Mouse (Mus musculus): ENCODE measurements around the gene Dbn1.

Gene Dbn1

GRCm38 (mm10) chr13:55450511-55450980 lies 37.4 kb downstream of the Dbn1 start:
- no peak for DNase-seq (ENCODE audit: low spot score in 2 of 2)

- peak; percentile 44 to 66 for DNase-seq (ENCODE audit: low spot score in 2 of 2)
Measured at GRCm38 (mm10) chr13:55449679-55450441, 38.1 kb downstream of the Dbn1 start.

DNA sequence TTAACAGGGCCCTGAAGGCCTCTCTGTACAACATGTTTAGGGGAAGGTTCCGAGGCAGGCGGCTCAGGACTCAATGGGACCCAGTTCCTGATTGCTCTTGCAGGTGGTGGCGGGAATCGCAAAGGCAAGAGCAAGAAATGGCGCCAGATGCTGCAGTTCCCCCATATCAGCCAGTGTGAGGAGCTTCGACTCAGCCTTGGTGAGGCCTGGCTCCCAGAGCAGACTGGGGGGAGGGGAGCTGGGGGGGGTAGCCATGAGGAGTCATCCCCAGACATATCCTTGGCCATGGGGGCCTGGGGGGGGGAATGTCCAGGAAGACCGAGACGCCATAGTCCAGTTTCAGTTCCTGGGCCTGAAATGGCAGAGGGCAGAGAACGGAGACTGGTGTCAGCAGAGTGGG lies 38.7 kb downstream of the Dbn1 start:
- no peak for DNase-seq (ENCODE audit: low spot score in 2 of 2)

GRCm38 (mm10) chr13:55448131-55448530 lies 39.8 kb downstream of the Dbn1 start:
- no peak for DNase-seq (ENCODE audit: low spot score in 2 of 2)

DNA sequence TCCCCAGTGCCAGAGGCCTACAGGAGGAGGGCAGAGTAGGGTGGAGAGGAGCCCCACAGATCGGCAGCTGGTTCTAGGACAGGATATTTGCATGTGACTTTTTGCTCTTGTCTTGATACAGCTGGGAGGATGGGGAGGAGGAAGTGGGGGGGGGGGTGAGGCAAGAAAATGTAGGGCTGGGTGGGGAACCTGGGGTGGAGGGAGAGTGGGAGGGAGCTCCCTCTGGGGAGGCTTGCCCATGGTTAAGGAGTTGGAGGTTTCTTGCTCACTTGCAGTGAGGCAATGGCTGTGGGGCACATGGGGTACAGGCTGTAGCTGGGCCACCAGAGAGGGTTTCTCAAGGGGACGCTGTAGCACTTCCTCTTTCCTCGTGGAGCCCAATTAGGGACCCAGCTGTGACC lies 40.4 kb downstream of the Dbn1 start:
- peak in 1 of 2 experiments; percentile 61 for DNase-seq (ENCODE audit: low spot score in 2 of 2)

DNA sequence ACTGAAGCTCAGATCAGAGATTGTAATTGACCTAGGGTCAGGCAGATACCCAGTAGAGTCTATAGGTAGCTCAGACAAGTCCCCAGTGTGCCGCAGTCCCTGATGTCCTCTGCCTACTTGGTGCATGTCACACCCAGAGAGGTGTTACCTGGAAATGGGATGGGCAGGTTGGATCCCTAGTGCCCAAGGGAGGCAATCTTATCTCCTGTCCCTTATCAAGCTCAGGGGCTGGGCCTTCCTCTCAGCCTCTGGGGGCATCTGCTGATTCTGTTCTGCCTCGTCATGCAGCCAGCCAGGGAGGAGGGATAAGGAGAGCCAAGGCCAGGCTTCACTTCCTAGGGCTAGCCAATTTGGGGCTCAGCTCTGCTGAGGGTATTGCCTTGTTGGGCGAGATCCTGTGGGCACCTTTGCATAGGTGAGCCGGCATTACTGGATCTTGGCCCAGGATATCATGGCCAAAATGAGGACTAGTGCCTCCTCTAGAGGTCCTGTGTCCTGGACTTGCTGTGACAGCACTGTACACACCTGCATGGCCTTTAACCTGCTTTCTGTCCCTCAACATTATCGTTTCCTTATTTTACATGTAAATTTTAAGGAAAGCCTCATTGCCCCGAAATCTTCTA lies 41.3 kb downstream of the Dbn1 start:
- no peak for DNase-seq (ENCODE audit: low spot score in 2 of 2)

GRCm38 (mm10) chr13:55445361-55446091 lies 42.4 kb downstream of the Dbn1 start:
- DNase-seq (ENCODE audit: low spot score in 2 of 2) = no peak

GRCm38 (mm10) chr13:55444937-55445315 lies 43.0 kb downstream of the Dbn1 start, which contains the start of gene Grk6:
Grk6 (plus strand) TSS chr13:55445072.
- DNase-seq (ENCODE audit: low spot score in 2 of 2) = peak; percentile 99 to 100

DNA sequence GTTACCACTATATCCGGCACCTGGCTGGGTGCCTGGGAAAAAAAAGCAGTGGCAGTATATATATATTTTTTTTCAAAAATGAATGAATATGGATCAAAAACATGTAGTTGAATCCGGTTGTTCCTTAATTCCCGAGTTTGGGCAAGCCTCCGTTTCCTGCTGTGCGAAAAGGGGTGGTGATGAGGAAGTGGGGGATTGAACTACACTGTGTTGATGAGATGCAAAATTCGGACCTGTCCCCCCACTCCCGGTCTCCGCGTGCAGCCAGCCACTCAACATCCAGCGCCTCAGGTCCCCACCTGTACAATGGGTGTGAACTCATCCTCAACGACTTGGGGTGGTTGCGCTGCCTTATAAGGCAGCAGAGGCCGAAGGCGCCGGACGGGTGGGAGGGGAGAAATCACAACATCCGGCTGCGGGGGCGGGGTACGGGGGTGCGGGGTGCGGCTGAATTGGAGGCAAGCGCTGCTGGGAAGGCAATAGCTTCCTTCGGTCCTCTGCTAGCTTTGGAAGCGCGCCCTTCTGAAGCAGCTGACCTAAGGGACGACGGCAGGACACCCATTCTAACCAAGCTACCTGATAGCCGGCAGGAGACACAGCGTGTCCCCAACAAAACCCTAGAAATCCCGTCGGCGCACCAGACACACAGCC lies 43.5 kb downstream of the Dbn1 start:
- peak in 1 of 2 experiments; percentile 74 for DNase-seq (ENCODE audit: low spot score in 2 of 2)

GRCm38 (mm10) chr13:55443799-55444285 lies 44.1 kb downstream of the Dbn1 start:
- DNase-seq (ENCODE audit: low spot score in 2 of 2) = peak; percentile 64 to 81

DNA sequence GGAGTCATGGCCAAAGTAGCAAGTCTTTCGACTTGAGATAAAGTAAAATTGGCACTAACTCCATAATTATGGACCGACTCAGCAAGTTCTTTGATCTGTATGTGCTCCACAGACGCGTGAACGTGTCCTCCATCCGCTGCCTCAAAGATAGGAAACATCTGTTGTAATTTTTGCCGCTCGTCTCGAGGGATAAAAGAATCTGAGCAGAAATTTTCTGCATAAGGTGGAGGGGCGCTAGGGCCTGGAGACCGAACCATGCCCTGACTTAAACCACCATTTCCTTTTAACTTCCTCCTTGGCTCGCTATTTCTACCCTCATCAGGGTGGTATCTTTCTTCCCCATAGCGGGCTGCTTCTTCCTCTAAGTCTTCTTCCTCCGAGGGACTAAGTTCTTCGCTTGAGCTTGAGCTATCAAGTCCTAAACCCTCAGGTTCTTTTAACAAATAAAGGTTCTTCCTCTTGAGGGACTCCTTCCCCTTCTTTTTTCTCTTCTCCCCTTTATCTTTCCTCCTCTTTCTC lies 50.7 kb downstream of the Dbn1 start:
- DNase-seq (ENCODE audit: low spot score in 2 of 2) = peak in 1 of 2 experiments; percentile 38

DNA sequence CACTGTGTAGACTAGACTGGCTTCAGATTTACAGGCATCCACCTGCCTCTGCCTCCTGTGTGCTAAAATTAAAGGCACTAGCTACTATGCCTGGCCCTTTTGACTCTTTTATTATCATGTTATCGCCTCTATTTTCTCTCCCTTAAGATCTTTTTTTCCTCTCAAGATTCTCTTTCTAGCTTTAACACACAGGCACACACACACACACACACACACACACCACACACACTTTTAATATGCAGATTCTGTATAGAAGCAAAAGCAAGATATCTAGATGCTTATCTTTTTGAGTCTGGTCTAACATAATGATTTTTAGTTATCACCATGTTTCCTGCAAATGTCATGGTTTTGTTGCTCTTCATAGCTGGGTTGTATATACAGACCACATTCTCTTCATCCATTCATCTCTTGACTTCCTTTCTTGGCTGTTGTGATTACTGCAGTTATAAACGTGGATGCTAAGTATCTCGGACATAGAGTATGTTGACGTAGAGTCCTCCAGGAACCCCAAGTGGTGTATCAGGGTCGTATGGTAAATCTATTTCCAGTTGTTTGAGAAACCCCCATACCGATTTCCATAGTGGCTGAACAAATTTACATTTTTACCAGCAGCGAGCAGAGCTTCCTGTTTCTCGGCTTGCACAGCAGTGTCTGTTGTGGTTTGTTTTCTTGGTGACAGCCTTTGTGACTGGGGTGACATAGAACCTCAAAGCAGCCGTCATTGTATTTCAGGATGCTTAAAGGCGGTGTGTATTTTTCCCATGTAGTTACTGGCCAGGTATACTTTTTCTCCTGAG lies 55.8 kb downstream of the Dbn1 start:
- DNase-seq (ENCODE audit: low spot score in 2 of 2) = peak; percentile 74 to 78

DNA sequence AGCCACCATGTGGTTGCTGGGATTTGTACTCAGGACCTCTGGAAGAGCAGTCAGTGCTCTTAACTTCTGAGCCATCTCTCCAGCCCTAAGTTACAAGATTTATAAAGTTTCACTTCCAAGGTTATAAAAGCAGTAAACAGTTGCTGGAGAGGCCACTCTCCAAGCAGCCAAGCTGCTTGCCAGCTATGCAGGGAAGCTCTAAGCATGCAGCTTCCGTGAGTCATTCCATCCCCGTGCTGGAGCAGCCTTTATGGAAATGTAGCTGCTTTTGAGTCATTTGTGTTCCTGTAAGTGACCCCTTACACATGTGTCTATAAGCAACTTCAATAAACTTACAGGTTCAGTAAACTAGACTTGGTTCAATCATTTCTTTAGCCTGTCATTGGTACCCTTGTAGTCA lies 57.3 kb downstream of the Dbn1 start:
- DNase-seq (ENCODE audit: low spot score in 2 of 2) = no peak

DNA sequence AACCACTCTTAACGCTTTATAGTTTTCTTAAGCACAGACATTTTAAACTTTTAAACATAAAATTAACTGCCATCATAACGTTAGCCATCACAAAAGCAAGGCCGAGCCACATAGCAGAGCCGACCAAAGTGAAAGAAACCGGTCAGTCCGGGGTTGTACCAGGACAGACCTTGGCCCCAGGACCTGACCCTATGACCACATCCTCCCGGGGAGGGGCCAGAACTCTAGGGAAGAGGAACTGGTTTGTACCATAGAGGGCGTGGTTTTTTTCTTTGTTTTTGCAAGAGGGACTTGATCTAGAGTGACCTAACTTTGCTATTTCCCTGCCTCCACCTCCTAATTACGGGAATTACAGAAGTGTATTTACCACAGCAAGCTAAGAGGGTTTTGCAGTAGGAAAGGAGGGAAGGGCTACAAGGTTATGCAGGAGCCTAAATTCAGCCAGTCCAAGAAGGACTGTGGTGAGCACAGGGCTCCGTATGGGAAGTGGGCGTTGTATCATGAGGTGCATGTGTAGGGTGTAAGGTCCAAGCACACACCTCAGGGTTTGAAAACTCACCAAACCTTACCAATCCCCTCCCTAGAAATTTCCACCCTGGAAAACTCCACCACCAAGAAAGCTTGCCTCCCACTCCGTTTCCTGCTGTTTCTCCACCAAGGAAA lies 58.6 kb downstream of the Dbn1 start:
- DNase-seq (ENCODE audit: low spot score in 2 of 2) = peak; percentile 78 to 86

GRCm38 (mm10) chr13:55426613-55427012 lies 61.3 kb downstream of the Dbn1 start, which contains the start of gene F12:
F12 (minus strand) TSS chr13:55426793.
- DNase-seq (ENCODE audit: low spot score in 2 of 2) = no peak
